Comparison of ENCODE assay signal across 9 mouse cellular contexts in genomic region chr8:94118776-94119430, GRCm38 (mm10). TPM values are rescaled to one million over a fixed set of nuclear protein-coding genes. Genes with fewer than 3 reads are reported as not detected.
DNase-seq lines count a peak whose midpoint lies in the region; ATAC-seq lines count a peak whose summit lies in the region.
"Had no signal": no experiment of that assay in that cellular context is flagged by ENCODE, and none has a peak within 500 bp of the region (broad histone marks: within the 10 kb centered on the region; RNA-seq: fewer than 3 reads in every experiment).

No protein-coding gene starts in this region.

- no peak overlapping the region; the same call in 1 of the 2 replicates for H3K9ac ChIP-seq in midbrain, embryonic 12.5 days (replicated peaks)

- 4% methylated on average over 6 of the region's 6 CpGs for WGBS in hindbrain, embryonic 10.5 days
- 2% methylated on average over 6 of the region's 6 CpGs for WGBS in midbrain, embryonic 12.5 days
- WGBS in heart, embryonic 10.5 days = 13% methylated on average over 6 of the region's 6 CpGs

- H3K4me3 ChIP-seq in hindbrain, embryonic 10.5 days = peak overlapping the region; percentile 29
- no peak overlapping the region for H3K4me3 ChIP-seq in midbrain, embryonic 12.5 days
- H3K4me3 ChIP-seq in heart, embryonic 10.5 days = no peak overlapping the region

- H3K4me2 ChIP-seq in midbrain, embryonic 12.5 days (replicated peaks) = peak overlapping the region; percentile 42

- peak; percentile 92 for ATAC-seq in midbrain, embryonic 12.5 days (ENCODE audit: low FRiP score, low read depth)

- peak overlapping the region; percentile 89 for H3K27ac ChIP-seq in hindbrain, embryonic 10.5 days
- H3K27ac ChIP-seq in midbrain, embryonic 12.5 days (replicated peaks) = peak overlapping the region; percentile 88
- H3K27ac ChIP-seq in heart, embryonic 10.5 days = no peak overlapping the region

- H3K9me3 ChIP-seq in hindbrain, embryonic 10.5 days = no peaks in the 10 kb centered on the region
- no peaks in the 10 kb centered on the region for H3K9me3 ChIP-seq in midbrain, embryonic 12.5 days
- H3K9me3 ChIP-seq in heart, embryonic 10.5 days = no peaks in the 10 kb centered on the region

- H3K4me1 ChIP-seq in hindbrain, embryonic 10.5 days (replicated peaks) = peaks cover 41% of the 10 kb centered on the region
- H3K4me1 ChIP-seq in midbrain, embryonic 12.5 days = peaks cover 38% of the 10 kb centered on the region
- peaks cover 5% of the 10 kb centered on the region for H3K4me1 ChIP-seq in heart, embryonic 10.5 days

- H3K27me3 ChIP-seq in hindbrain, embryonic 10.5 days (ENCODE audit: insufficient read depth, poor library complexity, severe bottlenecking) = no peaks in the 10 kb centered on the region
- H3K27me3 ChIP-seq in midbrain, embryonic 12.5 days = no peaks in the 10 kb centered on the region
- H3K27me3 ChIP-seq in heart, embryonic 10.5 days (ENCODE audit: insufficient read depth, poor library complexity, severe bottlenecking) = 0 out of 2 replicates have a peak, but pooled peaks cover under 1% of the 10 kb centered on the region

- no peaks in the 10 kb centered on the region for H3K36me3 ChIP-seq in hindbrain, embryonic 10.5 days
- no peaks in the 10 kb centered on the region for H3K36me3 ChIP-seq in midbrain, embryonic 12.5 days
- no peaks in the 10 kb centered on the region for H3K36me3 ChIP-seq in heart, embryonic 10.5 days

- DNase-seq in A20 (ENCODE audit: low read depth, low spot score) = peak; percentile 7
- peak; percentile 84 for DNase-seq in embryo, embryonic 10 days (ENCODE audit: low spot score)
- peak; percentile 74 for DNase-seq in hindbrain, embryonic 10.5 days (ENCODE audit: low spot score)
- peak; percentile 47 for DNase-seq in left cerebral cortex, adult 11 months (ENCODE audit: low spot score)
- DNase-seq in gastrocnemius, postnatal 25 days = no peak
- DNase-seq in heart, embryonic 10.5 days (ENCODE audit: low spot score) = no peak
- no peak for DNase-seq in testis, postnatal 10 days (ENCODE audit: low spot score)

RNA-seq across cellular contexts. Expression of gene Mt4, which starts 18.1 kb away (rescaled TPM):
- polyA plus RNA-seq in hindbrain, embryonic 10.5 days (2016; fragmentation: Nextera tagmentation; extraction: Ambion mirVana) = not detected in 2 replicates
- not detected in 2 replicates for polyA plus RNA-seq in midbrain, embryonic 12.5 days (2016; fragmentation: Nextera tagmentation; extraction: Ambion mirVana)
- not detected for total RNA-seq in gastrocnemius, postnatal 25 days (2021)
- not detected in 2 replicates for polyA plus RNA-seq in heart, embryonic 10.5 days (2016; fragmentation: Nextera tagmentation; extraction: Ambion mirVana)
- polyA plus RNA-seq: heart, embryonic 14.5 days had no signal

RNA-seq across cellular contexts. Expression of gene Bbs2, which starts 20.2 kb away (rescaled TPM):
- polyA plus RNA-seq in hindbrain, embryonic 10.5 days (2016; fragmentation: Nextera tagmentation; extraction: Ambion mirVana) = 16.9 and 19.0 TPM in 2 replicates
- polyA plus RNA-seq in midbrain, embryonic 12.5 days (2016; fragmentation: Nextera tagmentation; extraction: Ambion mirVana) = 25.3 and 25.4 TPM in 2 replicates
- 1 to 10 TPM; 1.5 to 2.3 TPM for total RNA-seq in gastrocnemius, postnatal 25 days (2021)
- 6.7 and 7.8 TPM in 2 replicates for polyA plus RNA-seq in heart, embryonic 10.5 days (2016; fragmentation: Nextera tagmentation; extraction: Ambion mirVana)

RNA-seq across cellular contexts. Expression of gene Mt3, which starts 33.5 kb away (rescaled TPM):
- polyA plus RNA-seq in hindbrain, embryonic 10.5 days (2016; fragmentation: Nextera tagmentation; extraction: Ambion mirVana) = 8.4 and 13.2 TPM in 2 replicates
- polyA plus RNA-seq in midbrain, embryonic 12.5 days (2016; fragmentation: Nextera tagmentation; extraction: Ambion mirVana) = 16.9 and 23.8 TPM in 2 replicates
- 1 to 10 TPM; 5.0 to 5.1 TPM for total RNA-seq in gastrocnemius, postnatal 25 days (2021)
- polyA plus RNA-seq in heart, embryonic 10.5 days (2016; fragmentation: Nextera tagmentation; extraction: Ambion mirVana) = 10.6 and 15.7 TPM in 2 replicates

RNA-seq across cellular contexts. Expression of gene Mt2, which starts 53.6 kb away (rescaled TPM):
- polyA plus RNA-seq in hindbrain, embryonic 10.5 days (2016; fragmentation: Nextera tagmentation; extraction: Ambion mirVana) = 48.0 and 63.2 TPM in 2 replicates
- 12.9 and 13.1 TPM in 2 replicates for polyA plus RNA-seq in midbrain, embryonic 12.5 days (2016; fragmentation: Nextera tagmentation; extraction: Ambion mirVana)
- 100 to 1,000 TPM in 1 of 2 experiments, 10 to 100 TPM in 1; 61.6 to 106 TPM for total RNA-seq in gastrocnemius, postnatal 25 days (2021)
- polyA plus RNA-seq in heart, embryonic 10.5 days (2016; fragmentation: Nextera tagmentation; extraction: Ambion mirVana) = 86.3 and 113 TPM in 2 replicates

RNA-seq across cellular contexts. Expression of gene Mt1, which starts 60.0 kb away (rescaled TPM):
- 159 and 234 TPM in 2 replicates for polyA plus RNA-seq in hindbrain, embryonic 10.5 days (2016; fragmentation: Nextera tagmentation; extraction: Ambion mirVana)
- polyA plus RNA-seq in midbrain, embryonic 12.5 days (2016; fragmentation: Nextera tagmentation; extraction: Ambion mirVana) = 31.1 and 38.8 TPM in 2 replicates
- 10 to 100 TPM; 63.7 to 91.7 TPM for total RNA-seq in gastrocnemius, postnatal 25 days (2021)
- 361 and 393 TPM in 2 replicates for polyA plus RNA-seq in heart, embryonic 10.5 days (2016; fragmentation: Nextera tagmentation; extraction: Ambion mirVana)

Comparison
In these comparisons a context has a peak if more than half of its experiments do, and no peak if none do; other contexts are left out.
1. DNase-seq: peak in A20 (single experiment), embryo, embryonic 10 days (single experiment), hindbrain, embryonic 10.5 days (single experiment) and left cerebral cortex, adult 11 months (single experiment); none in gastrocnemius, postnatal 25 days (single experiment), heart, embryonic 10.5 days (single experiment) and testis, postnatal 10 days (single experiment).